Mouse (Mus musculus): Measurements from ENCODE around the gene Mettl5.
"Not testable (repeated sequence)": the region's sequence is repeated elsewhere in the genome, so short reads cannot be mapped to it uniquely, and the experiment has no call there.

The Mettl5 gene

GRCm38 (mm10) chr2:69885451-69886305 lies at the start of gene Mettl5:
Mettl5 (minus strand) TSS chr2:69885615.
- DNase-seq (ENCODE audit: low spot score): peak; percentile 88

GRCm38 (mm10) chr2:69924943-69925342 lies 39.5 kb upstream of the Mettl5 start:
- no peak for DNase-seq (ENCODE audit: low spot score)

- DNase-seq (ENCODE audit: low spot score): no peak
Observed at GRCm38 (mm10) chr2:69917301-69917700, 31.9 kb upstream of the Mettl5 start.

- DNase-seq (ENCODE audit: low spot score): no peak
Observed at GRCm38 (mm10) chr2:69912801-69913200, 27.4 kb upstream of the Mettl5 start.

- DNase-seq (ENCODE audit: low spot score): not testable (repeated sequence)
Observed at GRCm38 (mm10) chr2:69907394-69907793, 22.0 kb upstream of the Mettl5 start.

- no peak for DNase-seq (ENCODE audit: low spot score)
Observed at GRCm38 (mm10) chr2:69903541-69903940, 18.1 kb upstream of the Mettl5 start.

- DNase-seq (ENCODE audit: low spot score): peak; percentile 68
Observed at GRCm38 (mm10) chr2:69897618-69898575, 12.5 kb upstream of the Mettl5 start.

- DNase-seq (ENCODE audit: low spot score): peak; percentile 95
Observed at GRCm38 (mm10) chr2:69897039-69897617, 11.7 kb upstream of the Mettl5 start, which contains the start of gene Ubr3. Ubr3 (plus strand) TSS chr2:69897246.

- no peak for DNase-seq (ENCODE audit: low spot score)
Observed at GRCm38 (mm10) chr2:69896224-69896581, 10.8 kb upstream of the Mettl5 start.

- no peak for DNase-seq (ENCODE audit: low spot score)
Observed at GRCm38 (mm10) chr2:69895502-69896223, 10.2 kb upstream of the Mettl5 start.

GRCm38 (mm10) chr2:69893891-69894290 lies 8.5 kb upstream of the Mettl5 start:
- DNase-seq (ENCODE audit: low spot score): no peak

GRCm38 (mm10) chr2:69893145-69893544 lies 7.7 kb upstream of the Mettl5 start:
- DNase-seq (ENCODE audit: low spot score): no peak

- DNase-seq (ENCODE audit: low spot score): no peak
Observed at GRCm38 (mm10) chr2:69890843-69891242, 5.4 kb upstream of the Mettl5 start.

- DNase-seq (ENCODE audit: low spot score): no peak
Observed at GRCm38 (mm10) chr2:69888957-69889356, 3.5 kb upstream of the Mettl5 start.

- no peak for DNase-seq (ENCODE audit: low spot score)
Observed at GRCm38 (mm10) chr2:69885050-69885449, 365 bp downstream of the Mettl5 start.

- no peak for DNase-seq (ENCODE audit: low spot score)
Observed at GRCm38 (mm10) chr2:69884581-69884980, 834 bp downstream of the Mettl5 start.

- no peak for DNase-seq (ENCODE audit: low spot score)
Observed at GRCm38 (mm10) chr2:69883990-69884391, 1.4 kb downstream of the Mettl5 start.

- DNase-seq (ENCODE audit: low spot score): peak; percentile 45
Observed at GRCm38 (mm10) chr2:69862117-69862657, 23.2 kb downstream of the Mettl5 start.

- DNase-seq (ENCODE audit: low spot score): peak; percentile 93
Observed at GRCm38 (mm10) chr2:69861485-69862091, 23.8 kb downstream of the Mettl5 start, which contains the start of gene Ssb. Ssb (plus strand) TSS chr2:69861562.

GRCm38 (mm10) chr2:69860972-69861452 lies 24.4 kb downstream of the Mettl5 start:
- DNase-seq (ENCODE audit: low spot score): peak; percentile 33

- DNase-seq (ENCODE audit: low spot score): peak; percentile 31
Observed at GRCm38 (mm10) chr2:69857882-69858281, 27.5 kb downstream of the Mettl5 start.
